Mouse (Mus musculus): ENCODE results near the gene Nudt11. TPM values are rescaled to one million over a fixed set of nuclear protein-coding genes. Genes with fewer than 3 reads are reported as not detected.

The Nudt11 gene
- 11.5 and 12.0 TPM in 2 replicates for polyA plus RNA-seq (2012; rRNA removed)

GRCm38 (mm10) chrX:6047066-6047935 lies at the start of gene Nudt11:
Nudt11 (plus strand) TSS chrX:6047453.

GRCm38 (mm10) chrX:6082954-6083680 lies 35.9 kb downstream of the Nudt11 start, which contains the start of gene AU022751:
AU022751 (minus strand) TSS chrX:6083419.

Other genes starting within 250 kb of the Nudt11 start
- 0.12 and 0.15 TPM in 2 replicates for gene AU022751, start 36.0 kb downstream of the Nudt11 start, polyA plus RNA-seq (2012; rRNA removed)
- 12.8 and 19.2 TPM in 2 replicates for gene Nudt10, start 125.6 kb downstream of the Nudt11 start, polyA plus RNA-seq (2012; rRNA removed)

Data from central nervous system, embryonic 11.5 days (tissue).